Mouse (Mus musculus): ENCODE data around the gene Pdyn.

Gene Pdyn

DNA sequence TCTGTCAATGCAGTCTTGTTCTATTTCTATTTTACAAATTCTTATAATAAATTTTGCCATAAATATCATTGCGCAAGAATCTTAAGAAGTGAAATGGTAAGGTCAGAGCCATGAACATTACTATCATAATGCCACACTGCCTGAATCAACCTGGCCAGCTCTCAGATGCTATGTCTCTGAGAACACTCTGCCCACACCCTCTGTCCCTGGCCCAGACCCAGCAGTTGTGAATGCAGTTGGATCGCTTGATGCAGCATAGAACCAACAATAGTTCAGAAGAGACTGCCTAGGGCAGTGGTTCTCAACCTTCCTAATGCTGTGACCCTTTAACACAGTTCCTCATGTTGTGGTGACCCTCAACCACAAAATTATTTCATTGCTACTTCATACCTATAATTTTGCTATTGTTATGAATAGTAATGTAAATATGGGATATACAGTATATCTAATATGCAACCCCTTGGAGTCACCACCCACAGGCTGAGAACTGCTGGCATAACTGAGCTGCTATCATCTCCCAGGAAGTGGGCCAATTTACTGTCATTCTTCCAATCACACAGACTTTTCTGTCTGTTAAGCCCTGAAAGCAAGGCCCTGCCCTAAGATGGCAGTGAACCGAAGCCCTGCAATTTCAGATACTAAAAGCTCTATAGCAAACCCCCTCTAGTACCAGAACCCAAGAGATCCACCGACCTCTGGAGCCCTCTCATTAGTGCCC, 45.3 kb downstream of the Pdyn start:
- no peak for DNase-seq (ENCODE audit: low read depth)

DNA sequence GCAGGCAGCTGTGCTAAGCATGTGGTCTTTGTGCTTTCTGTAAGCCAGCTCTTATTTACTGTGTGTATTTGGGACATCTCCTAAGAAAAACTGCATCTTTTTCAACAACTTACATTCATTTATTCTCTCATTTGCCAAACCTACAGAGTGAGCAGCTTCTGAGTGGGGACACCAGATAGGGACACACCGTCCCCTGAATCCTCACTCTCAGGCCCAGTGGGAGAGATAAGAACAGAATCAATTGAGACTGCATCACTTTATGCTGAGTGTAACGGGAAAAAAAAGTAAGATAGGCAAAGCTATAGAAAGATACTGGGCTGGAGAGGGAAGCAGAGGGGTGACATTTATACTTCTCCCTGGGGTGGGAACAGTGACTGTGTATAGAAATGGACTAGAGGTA, 46.0 kb downstream of the Pdyn start:
- no peak for DNase-seq (ENCODE audit: low read depth)

DNA sequence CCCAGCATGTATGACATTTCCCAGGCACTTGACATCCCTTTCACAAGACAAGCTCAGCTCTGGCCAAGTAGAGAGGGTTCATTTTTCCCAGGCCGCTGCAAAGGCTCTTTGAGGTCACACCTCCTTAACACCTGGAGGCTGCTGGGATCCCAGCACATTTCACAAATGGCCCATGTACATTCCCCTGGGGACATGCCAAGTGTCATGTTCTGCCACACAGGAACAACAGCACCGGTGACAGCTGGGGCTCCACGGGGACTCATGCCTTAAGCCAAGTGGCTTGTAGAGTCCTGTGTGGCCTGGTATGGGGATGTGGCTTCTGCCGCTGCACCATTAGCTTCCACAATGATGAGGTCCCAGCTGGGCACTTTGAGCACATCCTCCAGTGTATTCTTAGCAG, 47.0 kb downstream of the Pdyn start:
- DNase-seq (ENCODE audit: low read depth): no peak

All from NIH3T3 (cell line).